Mouse (Mus musculus) mature B cell (primary cell): ENCODE measurements at regions not wholly inside any gene's neighbourhood (a gene's known extent, or its start where the extent isn't known, plus 50 kb on each side); places are given as distances from the start of the nearest gene placed in this dataset.

Experiments
- in situ Hi-C: fragments of 300-500 bp; cut with MboI; formaldehyde crosslinking; loops from 2 replicates; pipeline ENCODE4 v1.14.3; 2019

GRCm38 (mm10) chr4:105282681-105283462 is 125.7 kb downstream of the Plpp3 start:
- in situ Hi-C loops = no loop called here

GRCm38 (mm10) chr4:105285431-105286013 is 128.4 kb downstream of the Plpp3 start:
- in situ Hi-C loops = no loop called here

- in situ Hi-C loops = no loop called here
These were observed 129.2 kb downstream of the Plpp3 start for GRCm38 (mm10) chr4:105286299-105286698.

GRCm38 (mm10) chr4:105286809-105287208 is 129.7 kb downstream of the Plpp3 start:
- in situ Hi-C loops = no loop called here

- in situ Hi-C loops = no loop called here
These were observed 130.3 kb downstream of the Plpp3 start for GRCm38 (mm10) chr4:105287419-105287818.

GRCm38 (mm10) chr4:105289635-105290034 is 132.5 kb downstream of the Plpp3 start:
- in situ Hi-C loops = no loop called here

GRCm38 (mm10) chr4:105290847-105291475 is 133.8 kb downstream of the Plpp3 start:
- in situ Hi-C loops = no loop called here

GRCm38 (mm10) chr4:105291503-105291902 is 134.4 kb downstream of the Plpp3 start:
- in situ Hi-C loops = no loop called here

- in situ Hi-C loops = no loop called here
These were observed 142.2 kb downstream of the Plpp3 start for GRCm38 (mm10) chr4:105299358-105299757.

GRCm38 (mm10) chr4:105301547-105301946 is 144.4 kb downstream of the Plpp3 start:
- in situ Hi-C loops = no loop called here

GRCm38 (mm10) chr4:105304166-105304565 is 147.0 kb downstream of the Plpp3 start:
- in situ Hi-C loops = no loop called here

GRCm38 (mm10) chr4:105305931-105306330 is 148.8 kb downstream of the Plpp3 start:
- in situ Hi-C loops = no loop called here

GRCm38 (mm10) chr4:105307356-105307755 is 150.2 kb downstream of the Plpp3 start:
- in situ Hi-C loops = no loop called here

- in situ Hi-C loops = no loop called here
These were observed 150.8 kb downstream of the Plpp3 start for GRCm38 (mm10) chr4:105307905-105308304.

GRCm38 (mm10) chr4:105308971-105309488 is 151.9 kb downstream of the Plpp3 start:
- in situ Hi-C loops = no loop called here

- in situ Hi-C loops = loop anchor here (5.0 kb wide), 1 partner anchor 155 kb away; the partner anchor contains the start of gene Plpp3
These were observed 155.5 kb downstream of the Plpp3 start for GRCm38 (mm10) chr4:105312643-105313042.

GRCm38 (mm10) chr4:105313151-105313818 is 156.1 kb downstream of the Plpp3 start:
- in situ Hi-C loops = loop anchor here (5.0 kb wide), 1 partner anchor 156 kb away; the partner anchor contains the start of gene Plpp3

- in situ Hi-C loops = no loop called here
These were observed 157.9 kb downstream of the Plpp3 start for GRCm38 (mm10) chr4:105315095-105315494.

- in situ Hi-C loops = no loop called here
These were observed 159.5 kb downstream of the Plpp3 start for GRCm38 (mm10) chr4:105316478-105317206.

GRCm38 (mm10) chr4:105318421-105318820 is 161.3 kb downstream of the Plpp3 start:
- in situ Hi-C loops = no loop called here

GRCm38 (mm10) chr4:105323446-105323845 is 166.3 kb downstream of the Plpp3 start:
- in situ Hi-C loops = no loop called here
